ENCODE assay signal across 8 mouse cellular contexts in genomic region chr7:111969198-111969887, GRCm38 (mm10). TPM values are rescaled to one million over a fixed set of nuclear protein-coding genes. Genes with fewer than 3 reads are reported as not detected.
DNase-seq lines count a peak whose midpoint lies in the region; ATAC-seq lines count a peak whose summit lies in the region.

No protein-coding gene starts in this region.

- peak; percentile 33 for DNase-seq in A20 (ENCODE audit: low read depth, low spot score)
- peak; percentile 27 for DNase-seq in Muller cell, postnatal 12 days (ENCODE audit: inconsistent ontology term)
- peak; percentile 65 for DNase-seq in cerebellum, adult 9-11 months
- DNase-seq in frontal cortex, postnatal 14 days (ENCODE audit: low spot score in 2 of 2): peak; percentile 21 to 75
- DNase-seq in kidney, postnatal 36 days: peak; percentile 61 to 89
- DNase-seq in lung, adult 18-20 months: peak; percentile 57 to 79
- peak; percentile 87 to 91 for DNase-seq in right cerebral cortex, adult 2 months (ENCODE audit: low spot score in 2 of 2)

- no peak for ATAC-seq in erythroblast, adult 5-6 weeks (replicated peaks; ENCODE audit: low FRiP score, poor library complexity, severe bottlenecking)

RNA-seq across cellular contexts. Expression of gene Usp47, which starts 54.0 kb away (rescaled TPM):
- 15.3 and 19.4 TPM in 2 replicates for total RNA-seq in erythroblast, adult 5-6 weeks (2015; ENCODE audit: low replicate concordance)
- 35.2 and 42.5 TPM in 2 replicates for total RNA-seq in erythroblast, adult 5-6 weeks (2017; ENCODE audit: low replicate concordance)

Comparison
In these comparisons a context has a peak if more than half of its experiments do, and no peak if none do; other contexts are left out.
1. DNase-seq: peak in every context shown above with its lines; median percentile 89 in right cerebral cortex, adult 2 months; 75 in kidney, postnatal 36 days; 68 in lung, adult 18-20 months; 65 in cerebellum, adult 9-11 months; 48 in frontal cortex, postnatal 14 days; 33 in A20; 27 in Muller cell, postnatal 12 days.